Mouse (Mus musculus): ENCODE results near the gene Mrpl22.
"Not testable (repeated sequence)": the region's sequence is repeated elsewhere in the genome, so short reads cannot be mapped to it uniquely, and the experiment has no call there.

The Mrpl22 gene

GRCm38 (mm10) chr11:58171459-58172091 lies at the start of gene Mrpl22:
TSS of gene Mrpl22 (plus strand) at chr11:58171661.
- peak; percentile 95 for DNase-seq (ENCODE audit: inconsistent ontology term)

GRCm38 (mm10) chr11:58123711-58124110 lies 47.8 kb upstream of the Mrpl22 start:
- no peak for DNase-seq (ENCODE audit: inconsistent ontology term)

DNA sequence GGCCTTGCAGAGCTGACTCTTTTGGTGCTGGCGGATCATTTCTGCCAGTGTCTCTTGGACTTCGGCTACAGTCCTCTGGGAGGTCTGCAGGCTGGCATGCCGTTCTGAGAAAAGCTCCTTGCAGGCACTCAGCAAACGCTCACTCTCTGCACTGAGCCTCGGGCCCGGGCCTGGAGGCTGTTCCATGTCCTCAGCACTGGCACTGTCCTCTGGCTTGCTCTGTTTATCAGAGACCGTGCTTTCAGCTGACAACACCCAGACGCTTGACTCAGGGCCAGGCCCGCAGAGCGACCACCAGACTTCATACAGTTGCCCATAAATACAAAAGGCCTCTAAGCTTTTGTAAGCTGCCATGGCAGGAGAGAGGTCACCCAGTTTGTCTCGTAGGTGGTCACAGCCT lies 46.4 kb upstream of the Mrpl22 start:
- no peak for DNase-seq (ENCODE audit: inconsistent ontology term)

- peak; percentile 58 for DNase-seq (ENCODE audit: inconsistent ontology term)
Observed at GRCm38 (mm10) chr11:58126397-58127160, 44.9 kb upstream of the Mrpl22 start.

DNA sequence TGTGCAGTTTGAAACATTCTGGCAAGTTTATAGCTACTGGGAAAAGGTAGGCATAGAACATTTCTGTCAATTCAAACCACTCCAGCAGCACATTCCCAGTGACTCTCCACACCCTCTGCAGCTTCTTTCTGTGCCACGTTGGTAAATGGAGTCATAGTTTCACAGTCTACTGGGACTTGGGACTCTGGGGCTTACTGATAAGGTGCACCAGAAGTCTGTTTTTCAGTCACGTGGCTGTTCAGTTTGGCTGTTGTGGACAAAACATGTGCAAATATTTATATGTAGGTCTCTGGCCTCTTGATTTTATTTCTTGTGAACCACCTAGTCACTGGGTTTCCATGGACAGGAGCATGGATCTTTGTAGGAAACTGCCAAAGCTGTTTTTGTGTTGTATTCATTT lies 43.9 kb upstream of the Mrpl22 start:
- DNase-seq (ENCODE audit: inconsistent ontology term): no peak

DNA sequence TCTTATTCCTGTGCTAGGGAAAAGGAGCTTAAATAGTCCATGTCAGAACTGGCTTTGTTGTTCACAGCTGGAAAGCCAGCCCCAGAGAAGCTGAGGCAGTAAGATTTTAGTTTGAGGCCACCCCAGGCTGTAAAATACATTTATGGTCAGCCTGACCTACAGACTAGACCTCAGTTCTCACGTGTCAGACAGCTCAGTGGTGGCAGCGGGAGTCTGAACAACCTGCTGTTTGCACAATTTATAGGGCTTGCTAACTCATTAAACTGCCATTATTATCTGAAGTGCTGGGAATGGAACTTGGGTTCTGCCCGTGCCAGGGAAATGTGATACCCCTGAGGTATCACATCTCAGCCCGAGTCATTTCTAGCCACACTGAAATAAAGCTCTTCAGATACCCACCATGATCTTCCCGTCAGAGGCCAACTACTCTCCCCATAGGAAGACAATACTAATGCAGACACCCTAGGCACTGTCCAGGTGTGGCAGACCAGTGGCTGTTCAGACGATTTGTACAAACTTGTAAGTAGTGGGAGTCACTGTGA lies 42.1 kb upstream of the Mrpl22 start:
- DNase-seq (ENCODE audit: inconsistent ontology term): no peak

DNA sequence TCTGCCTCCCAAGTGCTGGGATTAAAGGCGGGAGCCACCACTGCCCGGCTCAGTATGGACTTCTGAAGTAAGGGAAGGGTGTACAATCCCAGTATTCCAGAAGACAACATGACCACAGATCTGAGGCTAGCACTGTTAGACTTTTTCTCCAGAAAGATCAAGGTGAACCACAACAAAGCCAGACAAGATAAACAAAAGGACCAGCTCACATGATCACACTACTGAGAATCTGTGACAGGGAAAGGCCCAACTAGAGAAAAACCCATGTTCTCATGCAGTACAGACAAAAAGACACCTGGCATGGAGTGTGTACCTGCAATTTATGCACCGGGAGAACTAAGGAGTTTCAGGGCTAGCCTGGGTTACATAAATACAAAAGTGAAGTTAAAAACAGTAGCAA lies 39.4 kb upstream of the Mrpl22 start:
- DNase-seq (ENCODE audit: inconsistent ontology term): no peak

- no peak for DNase-seq (ENCODE audit: inconsistent ontology term)
Observed at GRCm38 (mm10) chr11:58134869-58135268, 36.6 kb upstream of the Mrpl22 start.

GRCm38 (mm10) chr11:58135296-58135695 lies 36.2 kb upstream of the Mrpl22 start:
- no peak for DNase-seq (ENCODE audit: inconsistent ontology term)

- no peak for DNase-seq (ENCODE audit: inconsistent ontology term)
Observed at GRCm38 (mm10) chr11:58136677-58137076, 34.8 kb upstream of the Mrpl22 start.

GRCm38 (mm10) chr11:58138821-58139220 lies 32.6 kb upstream of the Mrpl22 start:
- no peak for DNase-seq (ENCODE audit: inconsistent ontology term)

GRCm38 (mm10) chr11:58139466-58139865 lies 32.0 kb upstream of the Mrpl22 start:
- no peak for DNase-seq (ENCODE audit: inconsistent ontology term)

GRCm38 (mm10) chr11:58143704-58144426 lies 27.6 kb upstream of the Mrpl22 start:
- DNase-seq (ENCODE audit: inconsistent ontology term): no peak

- no peak for DNase-seq (ENCODE audit: inconsistent ontology term)
Observed at GRCm38 (mm10) chr11:58146241-58146640, 25.2 kb upstream of the Mrpl22 start.

DNA sequence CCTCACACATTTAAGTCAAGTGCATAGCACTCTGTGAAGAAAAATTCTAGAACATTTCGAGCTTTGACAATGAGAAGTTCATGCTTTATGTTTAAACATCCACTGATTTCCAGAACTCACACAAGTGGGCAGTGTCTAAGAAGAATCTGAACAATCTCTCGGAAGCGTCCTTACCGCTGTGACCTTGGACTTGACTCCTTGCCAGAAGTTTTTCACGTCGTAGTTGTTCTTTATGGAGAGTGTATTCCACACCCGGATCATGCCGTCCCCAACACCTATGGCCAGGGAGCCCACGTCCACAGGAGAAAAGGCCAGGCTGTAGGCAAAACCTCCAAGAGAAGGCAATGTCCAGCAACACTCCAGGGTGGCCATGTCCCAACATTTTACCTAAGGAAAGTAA lies 16.0 kb upstream of the Mrpl22 start:
- DNase-seq (ENCODE audit: inconsistent ontology term): no peak

GRCm38 (mm10) chr11:58156871-58157270 lies 14.6 kb upstream of the Mrpl22 start:
- DNase-seq (ENCODE audit: inconsistent ontology term): no peak

- no peak for DNase-seq (ENCODE audit: inconsistent ontology term)
Observed at GRCm38 (mm10) chr11:58165072-58165471, 6.4 kb upstream of the Mrpl22 start.

DNA sequence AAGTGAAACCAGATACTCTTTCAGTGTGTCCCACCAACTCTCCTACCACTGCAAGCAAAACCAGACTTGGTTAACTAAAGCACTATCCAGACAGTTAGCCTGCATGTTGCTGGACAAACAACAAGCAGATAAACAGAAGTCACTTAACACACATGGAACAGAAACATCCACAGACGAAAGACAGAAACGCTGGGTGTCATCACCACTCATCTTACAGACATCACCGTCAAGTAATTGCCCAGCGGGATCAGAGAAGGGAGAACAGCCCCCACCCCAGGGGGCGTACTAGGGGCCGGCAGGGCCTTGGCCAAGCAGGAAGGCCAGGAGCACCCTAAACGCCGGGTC lies 3.7 kb upstream of the Mrpl22 start:
- DNase-seq (ENCODE audit: inconsistent ontology term): no peak

- DNase-seq (ENCODE audit: inconsistent ontology term): peak; percentile 91
Observed at GRCm38 (mm10) chr11:58168167-58168915, 3.1 kb upstream of the Mrpl22 start, which contains the start of gene Gemin5. TSS of gene Gemin5 (minus strand) at chr11:58168539.

DNA sequence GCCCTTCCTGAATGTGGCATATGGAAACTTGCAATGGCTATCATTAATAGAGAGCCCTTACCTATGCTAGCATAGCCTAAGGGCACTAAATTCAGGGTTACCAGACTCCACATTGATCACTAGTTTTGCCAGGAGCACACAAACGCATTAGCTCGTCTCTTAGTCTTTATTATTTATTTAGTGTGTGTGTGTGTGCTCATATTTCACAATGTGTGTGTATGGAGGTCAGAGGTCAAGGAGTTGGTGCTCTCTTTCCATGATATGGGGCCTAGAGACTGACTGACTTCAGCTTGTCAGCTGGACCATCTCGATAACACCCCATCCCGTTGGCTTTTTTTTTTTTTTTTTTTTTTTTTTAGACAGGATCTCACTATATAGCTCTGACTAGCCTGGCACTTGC lies 1.8 kb upstream of the Mrpl22 start:
- DNase-seq (ENCODE audit: inconsistent ontology term): no peak

DNA sequence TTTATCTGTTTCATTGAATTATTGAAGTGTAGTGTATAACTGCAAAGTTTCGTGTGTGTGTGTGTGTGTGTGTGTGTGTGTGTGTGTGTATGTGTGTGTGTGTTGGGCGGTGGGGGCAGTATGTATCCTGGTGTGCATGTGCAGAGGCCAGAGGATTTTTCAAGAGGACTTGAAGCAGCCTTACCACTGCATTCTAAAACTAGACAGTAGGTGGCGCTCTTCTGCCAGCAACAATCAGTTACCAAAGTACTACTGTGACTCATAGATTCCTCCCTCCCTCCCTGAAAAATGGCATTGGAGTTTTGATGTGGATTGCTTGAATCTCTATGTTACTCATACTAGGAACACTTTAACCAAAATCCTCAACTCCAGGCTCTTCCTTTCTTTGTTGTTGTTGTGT lies 8.1 kb downstream of the Mrpl22 start:
- DNase-seq (ENCODE audit: inconsistent ontology term): peak; percentile 75

GRCm38 (mm10) chr11:58179986-58180385 lies 8.5 kb downstream of the Mrpl22 start:
- DNase-seq (ENCODE audit: inconsistent ontology term): not testable (repeated sequence)
